In the genomic region with DNA sequence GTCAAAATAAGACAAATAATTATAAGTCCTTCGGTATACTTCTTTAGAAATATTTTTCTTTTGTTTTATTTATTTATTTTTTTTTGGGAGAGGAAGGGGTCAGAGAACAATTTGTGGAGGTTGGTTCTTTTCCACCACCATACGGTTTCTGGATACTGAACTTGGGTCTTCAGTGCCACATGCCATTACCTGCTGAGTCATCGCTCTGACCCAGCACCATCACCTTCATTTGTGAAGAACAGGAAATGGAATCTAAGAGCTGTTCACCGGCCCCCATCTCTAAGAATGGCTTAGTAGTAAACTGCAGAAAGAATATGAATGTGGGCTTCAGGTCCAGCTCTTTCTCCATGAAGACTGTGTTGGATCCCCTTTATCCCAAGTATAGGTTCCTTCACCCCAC, we compare ENCODE assay signal across 21 mouse cellular contexts. TPM values are rescaled to one million over a fixed set of nuclear protein-coding genes. Genes with fewer than 3 reads are reported as not detected.
"Had no signal": no experiment of that assay in that cellular context is flagged by ENCODE, and none has a peak within 500 bp of the region (broad histone marks: within the 10 kb centered on the region; RNA-seq: fewer than 3 reads in every experiment).

No protein-coding gene starts in this region.

- H3K9ac ChIP-seq: liver, embryonic 13.5 days had no signal

- H3K27me3 ChIP-seq: liver, embryonic 13.5 days had no signal

- H3K4me2 ChIP-seq: liver, embryonic 13.5 days had no signal

- DNase-seq: kidney, adult 18-20 months; kidney, postnatal 25 days; layer of hippocampus, adult 9-11 months; liver, embryonic 13.5 days; lung, postnatal 14 days; midbrain, embryonic 14.5 days; right cerebral cortex, adult 18-20 months; right cerebral cortex, postnatal 14 days; right cerebral cortex, postnatal 4 days; thymus, adult 2 months; thymus, postnatal 14 days; thymus, postnatal 4 days had no signal

- H3K4me3 ChIP-seq: layer of hippocampus, adult 2 months; liver, embryonic 13.5 days; megakaryocyte, embryonic 14.5 days; midbrain, embryonic 10.5 days had no signal

- ATAC-seq: intestine, embryonic 16.5 days had no signal

- H3K9me3 ChIP-seq: liver, embryonic 13.5 days; midbrain, embryonic 10.5 days had no signal

- H3K27ac ChIP-seq: kidney, postnatal 0 days; layer of hippocampus, adult 2 months; liver, embryonic 13.5 days; midbrain, embryonic 10.5 days; stomach, postnatal 0 days had no signal

- H3K36me3 ChIP-seq: liver, embryonic 13.5 days; midbrain, embryonic 10.5 days had no signal

- H3K4me1 ChIP-seq: liver, embryonic 13.5 days; midbrain, embryonic 10.5 days had no signal

RNA-seq across cellular contexts. Expression of a gene that starts 49.8 kb away (rescaled TPM):
- total RNA-seq: layer of hippocampus, adult 2 months; layer of hippocampus, postnatal 25 days; left cerebral cortex, adult 18-20 months; left cerebral cortex, postnatal 25 days had no signal
